Comparison of ENCODE assay signal across 24 mouse cellular contexts in genomic region chr19:41246271-41246670, GRCm38 (mm10). TPM values are rescaled to one million over a fixed set of nuclear protein-coding genes. Genes with fewer than 3 reads are reported as not detected.
"Had no signal": no experiment of that assay in that cellular context is flagged by ENCODE, and none has a peak within 500 bp of the region (broad histone marks: within the 10 kb centered on the region; RNA-seq: fewer than 3 reads in every experiment).

No protein-coding gene starts in this region.

- ATAC-seq: liver, postnatal 0 days; lung, postnatal 0 days; midbrain, embryonic 15.5 days had no signal

- H3K4me1 ChIP-seq: limb, embryonic 12.5 days; midbrain, embryonic 12.5 days; midbrain, embryonic 15.5 days; neural tube, embryonic 12.5 days; stomach, embryonic 15.5 days had no signal

- H3K4me2 ChIP-seq: kidney, embryonic 15.5 days; limb, embryonic 12.5 days; limb, embryonic 15.5 days; liver, embryonic 11.5 days; lung, embryonic 14.5 days; midbrain, embryonic 12.5 days; midbrain, embryonic 15.5 days; neural tube, embryonic 12.5 days; neural tube, embryonic 15.5 days; stomach, embryonic 15.5 days had no signal

- H3K9me3 ChIP-seq: kidney, embryonic 15.5 days; limb, embryonic 12.5 days; limb, embryonic 15.5 days; midbrain, embryonic 12.5 days; midbrain, embryonic 15.5 days; neural tube, embryonic 12.5 days; neural tube, embryonic 15.5 days; stomach, embryonic 15.5 days had no signal

- H3K4me3 ChIP-seq: kidney, embryonic 15.5 days; left cerebral cortex, adult 2 months; limb, embryonic 12.5 days; limb, embryonic 15.5 days; midbrain, embryonic 12.5 days; midbrain, embryonic 15.5 days; neural tube, embryonic 12.5 days; neural tube, embryonic 15.5 days; stomach, embryonic 15.5 days had no signal

- H3K27me3 ChIP-seq: kidney, embryonic 15.5 days; limb, embryonic 12.5 days; limb, embryonic 15.5 days; midbrain, embryonic 12.5 days; midbrain, embryonic 15.5 days; neural tube, embryonic 12.5 days; neural tube, embryonic 15.5 days; stomach, embryonic 15.5 days had no signal

- H3K27ac ChIP-seq: kidney, embryonic 15.5 days; left cerebral cortex, adult 2 months; limb, embryonic 12.5 days; limb, embryonic 15.5 days; liver, embryonic 14.5 days; macrophage; midbrain, embryonic 12.5 days; midbrain, embryonic 15.5 days; neural tube, embryonic 12.5 days; neural tube, embryonic 15.5 days; stomach, embryonic 15.5 days had no signal

- H3K9ac ChIP-seq: kidney, embryonic 15.5 days; limb, embryonic 12.5 days; limb, embryonic 15.5 days; liver, embryonic 14.5 days; liver, postnatal 0 days; lung, embryonic 14.5 days; midbrain, embryonic 12.5 days; midbrain, embryonic 15.5 days; neural tube, embryonic 12.5 days; neural tube, embryonic 15.5 days; stomach, embryonic 15.5 days had no signal

- DNase-seq: kidney, postnatal 10 days; kidney, postnatal 36 days; layer of hippocampus, postnatal 36 days; left cerebral cortex, postnatal 4 days; liver, postnatal 0 days; lung, embryonic 14.5 days; right cerebral cortex, adult 18-20 months; right cerebral cortex, postnatal 14 days; spleen, adult 18-20 months; thymus, postnatal 36 days had no signal

RNA-seq across cellular contexts. Expression of gene Tll2, which starts 39.6 kb away (rescaled TPM):
- total RNA-seq: megakaryocyte-erythroid progenitor cell, adult 5-6 weeks had no signal
- polyA plus RNA-seq: liver, embryonic 11.5 days; liver, embryonic 14.5 days; liver, postnatal 0 days; lung, postnatal 0 days; macrophage had no signal
